Mouse (Mus musculus) frontal cortex, postnatal 36 days (tissue): ENCODE results near the gene Glp2r.

ENCODE experiments used
- DNase-seq, 2 experiments: peaks; one replicate each; pipeline ENCODE4 v3.0.0; 2022; ENCODE audit warnings: low spot score in 2 of 2

The Glp2r gene

DNA sequence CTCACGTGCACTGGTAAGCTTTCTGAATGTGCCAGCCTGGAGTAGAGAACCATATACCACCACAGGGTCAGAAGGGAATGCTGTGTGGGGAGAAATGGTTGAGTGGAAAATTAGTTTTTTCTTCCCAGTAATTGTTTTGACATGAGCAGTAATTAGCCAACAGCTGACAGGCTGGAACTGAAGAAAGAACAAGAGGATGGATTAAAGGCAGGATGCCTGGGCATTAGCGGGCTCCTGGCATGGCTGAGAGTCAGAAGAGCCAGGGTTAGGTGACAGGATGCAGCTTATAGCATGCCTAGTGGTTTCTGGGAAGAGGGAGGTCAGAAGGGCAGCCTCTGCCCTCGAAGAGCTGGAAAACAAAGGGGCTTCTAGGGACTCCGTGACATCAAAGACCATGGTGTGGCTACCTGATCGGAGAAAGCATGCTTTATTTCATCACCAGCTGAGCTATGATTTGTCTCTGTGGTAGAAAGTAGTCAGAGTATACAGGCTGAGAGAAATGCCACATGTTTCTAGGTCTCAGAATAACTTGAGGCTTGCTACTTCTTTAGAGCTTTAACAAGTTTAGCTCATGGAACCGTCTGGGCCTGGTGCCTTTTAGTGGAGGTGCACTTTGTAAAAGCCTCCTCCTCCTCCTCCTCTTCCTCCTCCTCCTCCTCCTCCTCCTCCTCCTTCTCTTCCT lies 133.9 kb downstream of the Glp2r start:
- DNase-seq, result no peak

DNA sequence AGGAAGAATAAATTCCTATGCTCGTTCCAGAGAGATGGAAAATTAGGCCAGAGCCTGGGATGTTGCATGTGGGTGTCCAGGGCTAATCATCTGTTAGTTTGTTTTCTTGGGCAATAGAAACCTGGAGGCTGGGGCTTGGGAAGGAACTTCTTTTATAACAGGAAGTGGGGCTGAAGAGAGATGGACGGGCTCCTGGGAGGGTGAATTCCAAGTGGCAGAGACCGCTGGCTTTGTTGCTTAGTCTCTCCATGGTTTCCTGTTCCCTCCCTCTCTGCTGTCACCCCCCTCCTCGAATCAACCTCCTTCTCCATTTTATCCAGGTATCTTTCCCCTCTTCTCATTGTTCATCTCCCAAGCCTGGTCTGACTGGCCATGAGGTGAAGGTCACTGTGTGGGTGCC lies 134.8 kb downstream of the Glp2r start:
- DNase-seq, result no peak

DNA sequence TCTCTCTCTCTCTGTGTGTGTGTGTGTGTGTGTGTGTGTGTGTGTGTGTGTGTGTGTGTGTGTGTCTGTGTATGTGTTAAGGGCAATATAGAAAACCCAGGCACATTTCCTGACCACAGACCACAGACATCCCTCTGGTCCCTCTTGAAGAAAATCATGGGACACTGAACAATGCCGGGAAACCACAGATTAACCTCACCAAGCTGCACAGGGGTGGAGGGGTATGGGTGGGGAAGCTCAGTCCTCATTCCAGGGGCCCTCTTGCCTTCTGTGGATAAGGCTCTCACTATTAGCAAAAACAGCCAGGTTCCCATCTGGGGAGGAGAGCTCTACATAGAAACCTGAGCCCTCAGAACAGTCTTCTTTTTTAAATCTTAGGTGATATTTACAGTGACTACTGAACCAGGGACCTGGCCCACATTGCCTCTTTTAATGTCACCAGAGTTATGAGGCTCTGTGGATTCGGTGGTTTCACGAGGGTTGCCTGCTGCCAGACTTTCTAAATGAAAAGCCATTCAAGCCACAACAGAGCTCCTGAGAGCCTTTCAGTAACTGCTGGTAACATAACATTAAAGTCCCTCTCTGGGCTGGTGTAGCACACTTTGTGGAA lies 137.2 kb downstream of the Glp2r start:
- DNase-seq, result no peak

DNA sequence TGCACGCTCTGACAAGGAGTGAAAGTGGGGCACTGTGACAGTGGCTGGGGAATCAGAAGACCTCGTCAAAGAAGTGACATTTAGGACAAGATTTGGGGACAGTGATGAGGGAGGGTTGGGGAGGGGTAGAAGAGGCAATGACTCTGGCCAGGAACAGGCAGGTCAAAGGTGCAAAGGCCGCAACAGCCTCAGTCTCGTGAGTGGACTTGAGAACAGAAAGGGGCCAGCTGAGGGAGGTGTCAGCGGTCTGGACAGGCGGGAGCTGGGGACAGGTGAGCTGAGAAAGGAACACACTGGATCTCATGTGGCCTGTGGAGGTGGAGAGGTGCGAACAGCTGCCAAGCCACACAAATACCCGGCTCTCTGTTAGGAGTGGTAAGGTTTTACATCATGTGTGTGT lies 138.0 kb downstream of the Glp2r start:
- no peak for DNase-seq

DNA sequence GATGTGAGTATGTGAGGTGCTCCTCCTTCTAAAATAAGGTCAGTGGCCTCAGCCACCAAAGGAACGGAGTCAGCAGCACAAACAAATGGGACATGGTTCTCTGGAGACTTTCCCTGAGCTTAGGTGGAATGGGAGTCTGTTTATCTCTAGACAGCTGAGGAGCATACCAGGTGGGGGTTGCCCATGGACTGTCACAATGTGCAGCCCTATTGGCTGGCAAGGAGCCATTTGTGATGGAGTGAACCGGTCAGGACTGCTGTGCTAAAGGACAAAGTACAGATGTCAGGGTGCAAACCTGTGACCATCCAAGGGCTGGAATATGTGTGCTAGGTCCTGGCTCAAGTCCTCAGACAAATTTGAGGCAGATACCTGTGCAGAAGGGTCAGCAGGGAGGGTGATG lies 142.4 kb downstream of the Glp2r start:
- no peak for DNase-seq

DNA sequence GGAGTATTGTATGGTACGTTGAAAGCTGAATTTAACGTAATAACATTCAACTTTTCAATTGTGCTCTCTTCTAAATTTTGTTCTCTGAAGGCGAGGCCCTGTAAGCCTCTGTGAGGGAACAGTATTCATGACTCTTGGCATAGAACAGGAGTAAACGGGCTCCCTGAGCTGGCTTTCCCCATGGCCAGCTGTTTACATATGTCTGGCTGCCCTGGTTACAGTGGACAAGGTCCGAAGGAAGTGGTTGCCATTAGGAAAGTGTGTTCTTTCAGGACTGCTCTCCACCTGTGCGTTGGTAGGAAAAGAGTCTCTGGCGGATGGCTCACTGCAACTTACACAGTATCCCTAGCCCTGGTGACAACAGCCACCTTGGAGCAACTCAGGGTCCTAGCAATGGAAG lies 143.8 kb downstream of the Glp2r start:
- DNase-seq, result no peak

DNA sequence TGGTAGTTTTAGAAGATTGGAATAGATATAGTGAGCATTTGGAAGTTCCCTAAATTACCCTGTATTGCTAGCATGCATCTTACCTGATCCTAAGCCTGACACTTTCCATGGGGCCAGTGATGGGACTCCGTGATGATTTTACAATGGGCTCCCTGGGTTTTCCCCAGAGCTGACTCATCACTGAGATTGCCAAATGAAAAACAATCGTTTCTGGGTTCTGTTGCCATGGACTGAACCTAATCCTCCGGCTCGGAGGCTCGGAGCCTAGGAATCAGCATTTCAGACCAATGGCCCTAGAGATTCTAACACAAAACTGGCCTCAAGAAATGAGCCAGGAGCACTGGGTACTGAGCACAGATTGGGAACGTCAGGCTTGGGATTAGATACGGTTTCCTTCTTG lies 148.6 kb downstream of the Glp2r start:
- no peak for DNase-seq

DNA sequence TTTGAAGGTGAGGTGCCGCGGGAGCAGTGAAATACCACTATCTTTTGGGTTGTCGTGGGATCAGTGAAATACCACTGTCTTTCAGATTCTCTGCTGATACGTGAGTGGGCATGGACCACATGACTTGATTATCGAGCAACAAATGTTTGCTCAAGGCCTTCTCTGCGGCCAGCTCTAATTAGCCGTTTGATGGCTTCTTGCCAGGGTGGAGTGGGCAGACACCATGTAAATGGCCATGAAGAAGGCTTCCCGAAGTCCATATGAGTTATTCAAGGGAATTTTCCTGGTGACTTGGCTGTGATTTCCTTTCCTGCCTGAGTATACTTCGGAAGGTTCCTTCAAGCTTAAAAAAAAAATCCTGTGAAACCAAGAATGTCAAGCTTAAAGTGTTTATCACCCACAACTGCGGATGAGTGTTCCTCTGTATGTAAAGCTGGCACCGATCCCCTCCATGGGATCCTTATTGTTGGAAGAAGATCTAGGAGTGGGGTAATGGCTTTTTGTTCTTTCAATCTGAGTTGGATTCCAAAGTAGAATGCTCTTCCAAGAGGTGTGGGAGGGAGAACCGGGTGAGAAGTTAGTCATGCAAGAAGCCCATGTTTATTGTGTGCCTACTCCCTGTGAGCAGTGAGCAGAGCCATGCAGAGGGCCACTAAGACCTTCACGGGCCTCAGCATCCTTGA lies 154.3 kb downstream of the Glp2r start:
- DNase-seq, result peak in 1 of 2 experiments; percentile 61

DNA sequence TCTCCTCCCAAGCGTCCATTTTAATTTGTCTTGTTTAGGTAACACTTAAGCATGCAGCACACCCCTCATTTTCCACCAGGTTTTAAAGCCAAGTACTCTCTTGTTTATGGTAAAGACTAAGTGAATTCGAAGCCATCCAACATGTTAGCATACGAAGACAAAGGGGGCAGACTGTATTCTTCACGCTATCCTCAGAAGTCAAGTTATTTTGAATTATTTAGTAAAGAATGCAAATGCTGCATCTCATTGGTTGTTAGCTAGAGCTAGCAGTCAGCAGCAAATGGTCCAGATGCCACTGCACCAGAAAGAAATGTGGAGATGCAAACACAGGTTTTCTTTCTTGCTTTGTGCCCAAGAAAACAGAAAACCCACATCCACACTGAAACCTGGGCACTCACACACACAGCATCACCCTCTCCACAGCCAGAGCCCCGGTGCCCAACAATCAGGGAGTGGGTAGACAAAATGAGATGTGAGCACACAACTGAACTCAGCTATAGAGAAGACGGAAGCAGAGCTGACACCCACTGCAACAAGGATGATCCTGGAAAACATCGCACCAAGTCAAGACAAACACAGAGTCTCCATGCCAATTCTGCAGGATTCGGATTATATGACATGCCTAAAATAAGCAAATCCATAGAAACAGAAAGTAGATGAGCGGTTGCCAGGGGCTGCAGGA lies 158.7 kb downstream of the Glp2r start:
- DNase-seq, result no peak
